Mouse (Mus musculus): ENCODE results near the gene Plod1.

GRCm38 (mm10) chr4:147947511-147947910, 10.9 kb upstream of the Plod1 start:
- TF ChIP-seq CTCF (IDR thresholded peaks at IDR 0.05; ENCODE audit: extremely low read depth, insufficient read depth, insufficient read length, insufficient replicate concordance) (no peak), POLR2A (IDR thresholded peaks at IDR 0.05; ENCODE audit: low read depth, low read length) (no peak)

All from spleen, adult 2 months (tissue).